In the genomic region with DNA sequence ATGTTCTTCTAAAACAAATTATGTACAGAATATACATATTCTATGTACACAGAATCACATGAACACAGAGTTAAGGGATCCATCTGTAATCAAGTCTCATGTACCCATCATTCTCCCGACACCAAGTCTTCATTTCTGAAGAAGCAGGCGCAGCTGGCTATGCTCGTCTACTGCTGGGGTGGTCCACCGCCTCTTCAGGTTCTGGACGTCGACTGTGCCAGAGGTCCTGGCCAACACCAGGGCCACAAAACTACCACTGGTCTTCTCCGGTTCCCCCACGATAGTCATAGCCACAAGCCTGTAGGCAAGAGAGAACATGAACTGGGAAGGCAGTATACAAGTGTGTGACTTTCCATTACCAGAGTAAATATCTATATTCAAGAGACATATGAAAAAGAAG, we compare ENCODE assay signal across 28 mouse cellular contexts.
"Had no signal": no experiment of that assay in that cellular context is flagged by ENCODE, and none has a peak within 500 bp of the region (broad histone marks: within the 10 kb centered on the region; RNA-seq: fewer than 3 reads in every experiment).

No protein-coding gene starts in this region.

- DNase-seq: cerebellum, adult 2 months; cerebellum, adult 8-10 months; cerebellum, adult 9-10 months; cerebellum, adult 9-11 months; cerebellum, postnatal 10 days; cerebellum, postnatal 14 days; cerebellum, postnatal 25 days; cerebellum, postnatal 36 days; embryo, embryonic 11 days; forebrain, postnatal 0 days; gastrocnemius, adult 2 months; gastrocnemius, postnatal 10 days; gastrocnemius, postnatal 14 days; gastrocnemius, postnatal 25 days; gastrocnemius, postnatal 36 days; heart, adult 18-20 months; heart, adult 2 months had no signal

- H3K27ac ChIP-seq: embryonic facial prominence, embryonic 10.5 days; embryonic facial prominence, embryonic 12.5 days; embryonic facial prominence, embryonic 13.5 days; embryonic facial prominence, embryonic 15.5 days; forebrain, embryonic 10.5 days; forebrain, embryonic 12.5 days; forebrain, embryonic 13.5 days; forebrain, embryonic 15.5 days; gastrocnemius, adult 2 months; heart, adult 2 months had no signal

- ATAC-seq: forebrain, embryonic 13.5 days; forebrain, embryonic 14.5 days; forebrain, embryonic 15.5 days; forebrain, embryonic 16.5 days; forebrain, postnatal 0 days had no signal

- H3K9me3 ChIP-seq: embryonic facial prominence, embryonic 10.5 days; embryonic facial prominence, embryonic 12.5 days; embryonic facial prominence, embryonic 13.5 days; embryonic facial prominence, embryonic 15.5 days; forebrain, embryonic 10.5 days; forebrain, embryonic 13.5 days; forebrain, embryonic 15.5 days had no signal

- H3K4me3 ChIP-seq: embryonic facial prominence, embryonic 10.5 days; embryonic facial prominence, embryonic 12.5 days; embryonic facial prominence, embryonic 13.5 days; embryonic facial prominence, embryonic 15.5 days; erythroblast, embryonic 14.5 days; forebrain, embryonic 10.5 days; forebrain, embryonic 12.5 days; forebrain, embryonic 13.5 days; forebrain, embryonic 15.5 days; gastrocnemius, adult 2 months; heart, adult 2 months had no signal

- H3K4me2 ChIP-seq: embryonic facial prominence, embryonic 12.5 days; embryonic facial prominence, embryonic 13.5 days; embryonic facial prominence, embryonic 15.5 days; forebrain, embryonic 12.5 days; forebrain, embryonic 13.5 days; forebrain, embryonic 15.5 days had no signal

- H3K27me3 ChIP-seq: embryonic facial prominence, embryonic 12.5 days; embryonic facial prominence, embryonic 13.5 days; embryonic facial prominence, embryonic 15.5 days; forebrain, embryonic 12.5 days; forebrain, embryonic 13.5 days; forebrain, embryonic 15.5 days had no signal

- H3K4me1 ChIP-seq: embryonic facial prominence, embryonic 12.5 days; embryonic facial prominence, embryonic 15.5 days; forebrain, embryonic 13.5 days; forebrain, embryonic 15.5 days had no signal

- H3K9ac ChIP-seq: embryonic facial prominence, embryonic 12.5 days; embryonic facial prominence, embryonic 13.5 days; embryonic facial prominence, embryonic 15.5 days; forebrain, embryonic 12.5 days; forebrain, embryonic 13.5 days; forebrain, embryonic 15.5 days; forebrain, postnatal 0 days had no signal
